8 mouse cellular contexts compared by ENCODE assay signal in the genomic region with DNA sequence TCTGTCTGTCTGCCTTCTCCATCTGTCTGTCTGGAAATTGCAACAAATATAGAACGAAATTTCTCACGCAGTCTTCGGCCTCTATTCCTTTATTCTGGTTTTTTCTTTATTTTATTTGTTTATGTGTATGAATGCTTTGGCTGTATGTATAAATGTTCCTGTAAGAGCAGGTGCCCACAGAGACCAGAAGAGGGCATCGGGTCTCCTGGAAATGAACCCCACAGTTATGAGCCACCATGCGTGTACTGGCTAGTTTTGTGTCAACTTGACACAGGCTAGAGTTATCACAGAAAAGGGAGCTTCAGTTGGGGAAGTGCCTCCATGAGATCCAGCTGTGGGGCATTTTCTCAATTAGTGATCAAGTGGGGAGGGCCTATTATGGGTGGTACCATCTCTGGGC. TPM values are rescaled to one million over a fixed set of nuclear protein-coding genes. Genes with fewer than 3 reads are reported as not detected.
A peak's percentile ranks its signal among the peaks of the same experiment; 100 is the strongest.
DNase-seq lines count a peak whose midpoint lies in the region; ATAC-seq and TF ChIP-seq lines count a peak whose summit lies in the region.
"Had no signal": no experiment of that assay in that cellular context is flagged by ENCODE, and none has a peak within 500 bp of the region (broad histone marks: within the 10 kb centered on the region; RNA-seq: fewer than 3 reads in every experiment).

No protein-coding gene starts in this region.

- no peak for DNase-seq in lung, adult 2 months
- no peak for DNase-seq in liver, embryonic 13.5 days
- DNase-seq in cerebellum, postnatal 36 days = no peak
- DNase-seq in layer of hippocampus, adult 18-20 months (ENCODE audit: low spot score in 2 of 2) = no peak
- DNase-seq: thymus, adult 2 months had no signal

- peak overlapping the region; percentile 25; the same call in 1 of the 2 replicates for H3K27ac ChIP-seq in lung, embryonic 15.5 days
- H3K27ac ChIP-seq in forebrain, embryonic 15.5 days (replicated peaks) = peak overlapping the region; percentile 91
- peak overlapping the region; percentile 48; the same call in 1 of the 2 replicates for H3K27ac ChIP-seq in liver, embryonic 13.5 days
- H3K27ac ChIP-seq in stomach, embryonic 15.5 days = peak overlapping the region; percentile 84

- H3K27me3 ChIP-seq in lung, embryonic 15.5 days = no peaks in the 10 kb centered on the region
- no peaks in the 10 kb centered on the region for H3K27me3 ChIP-seq in forebrain, embryonic 15.5 days
- no peaks in the 10 kb centered on the region for H3K27me3 ChIP-seq in liver, embryonic 13.5 days
- no peaks in the 10 kb centered on the region for H3K27me3 ChIP-seq in stomach, embryonic 15.5 days (replicated peaks)

- WGBS in lung, embryonic 15.5 days = 84% methylated on average over 5 of the region's 5 CpGs
- WGBS in lung, adult 2 months = 75% methylated on average over 5 of the region's 5 CpGs
- 50% methylated on average over 5 of the region's 5 CpGs for WGBS in forebrain, embryonic 15.5 days
- WGBS in liver, embryonic 13.5 days (ENCODE audit: insufficient replicate concordance) = 87% methylated on average over 5 of the region's 5 CpGs
- WGBS in stomach, embryonic 15.5 days = 86% methylated on average over 5 of the region's 5 CpGs

- H3K9me3 ChIP-seq in lung, embryonic 15.5 days = no peaks in the 10 kb centered on the region
- no peaks in the 10 kb centered on the region for H3K9me3 ChIP-seq in forebrain, embryonic 15.5 days
- H3K9me3 ChIP-seq in liver, embryonic 13.5 days (replicated peaks) = no peaks in the 10 kb centered on the region
- no peaks in the 10 kb centered on the region for H3K9me3 ChIP-seq in stomach, embryonic 15.5 days

- H3K9ac ChIP-seq in lung, embryonic 15.5 days = no peak overlapping the region
- H3K9ac ChIP-seq in forebrain, embryonic 15.5 days (replicated peaks) = no peak overlapping the region
- no peak overlapping the region for H3K9ac ChIP-seq in liver, embryonic 13.5 days
- H3K9ac ChIP-seq in stomach, embryonic 15.5 days = no peak overlapping the region

- no peaks in the 10 kb centered on the region for H3K36me3 ChIP-seq in lung, embryonic 15.5 days
- H3K36me3 ChIP-seq in forebrain, embryonic 15.5 days = no peaks in the 10 kb centered on the region
- no peaks in the 10 kb centered on the region for H3K36me3 ChIP-seq in liver, embryonic 13.5 days
- no peaks in the 10 kb centered on the region for H3K36me3 ChIP-seq in stomach, embryonic 15.5 days

- H3K4me2 ChIP-seq in lung, embryonic 15.5 days = 0 out of 2 replicates have a peak overlapping the region, but pooled peaks have one; percentile 4
- H3K4me2 ChIP-seq in forebrain, embryonic 15.5 days (replicated peaks) = no peak overlapping the region
- no peak overlapping the region for H3K4me2 ChIP-seq in liver, embryonic 13.5 days
- H3K4me2 ChIP-seq in stomach, embryonic 15.5 days = no peak overlapping the region

- peaks cover 9% of the 10 kb centered on the region for H3K4me1 ChIP-seq in lung, embryonic 15.5 days
- no peaks in the 10 kb centered on the region for H3K4me1 ChIP-seq in lung, adult 2 months (ENCODE audit: control insufficient read depth, insufficient read depth, low read length)
- H3K4me1 ChIP-seq in forebrain, embryonic 15.5 days = peaks cover 36% of the 10 kb centered on the region
- H3K4me1 ChIP-seq in liver, embryonic 13.5 days (replicated peaks) = peaks cover 49% of the 10 kb centered on the region
- peaks cover 7% of the 10 kb centered on the region; the same call in 1 of the 2 replicates for H3K4me1 ChIP-seq in stomach, embryonic 15.5 days

- H3K4me3 ChIP-seq in lung, embryonic 15.5 days = no peak overlapping the region
- H3K4me3 ChIP-seq in lung, adult 2 months (replicated peaks; ENCODE audit: extremely low read depth, low read depth, low read length) = no peak overlapping the region
- H3K4me3 ChIP-seq in forebrain, embryonic 15.5 days = no peak overlapping the region
- no peak overlapping the region for H3K4me3 ChIP-seq in liver, embryonic 13.5 days (replicated peaks)
- H3K4me3 ChIP-seq in stomach, embryonic 15.5 days (replicated peaks) = no peak overlapping the region

- ATAC-seq in lung, embryonic 15.5 days (ENCODE audit: borderline replicate concordance, extremely low read depth, low FRiP score, low TSS enrichment) = no peak
- ATAC-seq in forebrain, embryonic 15.5 days (replicated peaks) = no peak
- no peak for ATAC-seq in liver, embryonic 13.5 days (ENCODE audit: low read depth)
- ATAC-seq in stomach, embryonic 15.5 days (ENCODE audit: insufficient read depth, low FRiP score, low read depth) = no peak

- no peak for TF ChIP-seq POLR2A in lung, adult 2 months (IDR thresholded peaks at IDR 0.05; ENCODE audit: borderline replicate concordance, extremely low read depth, low read depth, low read length)

- no peak for TF ChIP-seq CTCF in lung, adult 2 months (IDR thresholded peaks at IDR 0.05; ENCODE audit: insufficient read depth, low read length)

RNA-seq across cellular contexts. Expression of a gene that starts 11.9 kb away (rescaled TPM):
- 38.1 and 41.3 TPM in 2 replicates for polyA plus RNA-seq in lung, embryonic 15.5 days (2015; fragmentation: Nextera tagmentation; extraction: Ambion mirVana)
- polyA plus RNA-seq in lung, adult 2 months (2012; rRNA removed) = 36.6 and 39.3 TPM in 2 replicates
- 106 and 109 TPM in 2 replicates for polyA plus RNA-seq in forebrain, embryonic 15.5 days (2015; fragmentation: Nextera tagmentation; extraction: Ambion mirVana)
- 16.1 and 18.0 TPM in 2 replicates for polyA plus RNA-seq in liver, embryonic 13.5 days (2015; fragmentation: Nextera tagmentation; extraction: Ambion mirVana)
- polyA plus RNA-seq in stomach, embryonic 15.5 days (2015; fragmentation: Nextera tagmentation; extraction: Ambion mirVana) = 36.2 and 37.1 TPM in 2 replicates
- 10 to 100 TPM; 38.0 to 43.9 TPM for total RNA-seq in layer of hippocampus, adult 18-20 months (2021)

RNA-seq across cellular contexts. Expression of a gene that starts 51.6 kb away (rescaled TPM):
- 1.9 and 3.6 TPM in 2 replicates for polyA plus RNA-seq in lung, embryonic 15.5 days (2015; fragmentation: Nextera tagmentation; extraction: Ambion mirVana)
- 7.7 and 7.8 TPM in 2 replicates for polyA plus RNA-seq in lung, adult 2 months (2012; rRNA removed)
- polyA plus RNA-seq in forebrain, embryonic 15.5 days (2015; fragmentation: Nextera tagmentation; extraction: Ambion mirVana) = 10.9 TPM in 2 replicates
- polyA plus RNA-seq in liver, embryonic 13.5 days (2015; fragmentation: Nextera tagmentation; extraction: Ambion mirVana) = 4.5 and 4.6 TPM in 2 replicates
- polyA plus RNA-seq in stomach, embryonic 15.5 days (2015; fragmentation: Nextera tagmentation; extraction: Ambion mirVana) = 3.4 TPM in 2 replicates
- 10 to 100 TPM; 30.6 to 33.4 TPM for total RNA-seq in layer of hippocampus, adult 18-20 months (2021)

Comparison
In these comparisons a context has a peak if more than half of its experiments do, and no peak if none do; other contexts are left out.
1. H3K27ac ChIP-seq: peak in every context shown above with its lines; median percentile 91 in forebrain, embryonic 15.5 days; 84 in stomach, embryonic 15.5 days; 48 in liver, embryonic 13.5 days; 25 in lung, embryonic 15.5 days.